Mouse (Mus musculus) B cell, adult 2 months (primary cell): ENCODE data around the gene Nudt6.

Source experiments
- DNase-seq, 2 experiments: peaks; one replicate each; pipeline ENCODE4 v3.0.0; 2022

The Nudt6 gene

GRCm38 (mm10) chr3:37381457-37381856, 38.6 kb downstream of the Nudt6 start:
- DNase-seq, result no peak

GRCm38 (mm10) chr3:37379930-37380881, 39.8 kb downstream of the Nudt6 start:
- DNase-seq, result no peak

- DNase-seq, result no peak
Observed at GRCm38 (mm10) chr3:37379201-37379600, 40.8 kb downstream of the Nudt6 start.

GRCm38 (mm10) chr3:37378412-37378811, 41.6 kb downstream of the Nudt6 start:
- DNase-seq, result no peak

- no peak for DNase-seq
Observed at GRCm38 (mm10) chr3:37377926-37378325, 42.1 kb downstream of the Nudt6 start.

- DNase-seq, result no peak
Observed at GRCm38 (mm10) chr3:37373712-37374111, 46.3 kb downstream of the Nudt6 start.

GRCm38 (mm10) chr3:37370407-37370806, 49.6 kb downstream of the Nudt6 start:
- no peak for DNase-seq

GRCm38 (mm10) chr3:37366381-37367053, 53.5 kb downstream of the Nudt6 start:
- no peak for DNase-seq

- DNase-seq, result no peak
Observed at GRCm38 (mm10) chr3:37365976-37366375, 54.0 kb downstream of the Nudt6 start.

- DNase-seq, result no peak
Observed at GRCm38 (mm10) chr3:37365144-37365543, 54.9 kb downstream of the Nudt6 start.

GRCm38 (mm10) chr3:37360729-37361128, 59.3 kb downstream of the Nudt6 start:
- DNase-seq, result no peak
